Mouse (Mus musculus) intestine, postnatal 0 days (tissue): ENCODE data around the gene Zhx3. TPM values are rescaled to one million over a fixed set of nuclear protein-coding genes. Genes with fewer than 3 reads are reported as not detected.

ENCODE experiments used
- ATAC-seq: fragments of 200-750 bp; cut with Nextera tagmentation; 2 replicates; pipeline ENCODE4 v1.8.0; 2017; ENCODE audit warnings: mild to moderate bottlenecking, moderate TSS enrichment, moderate library complexity
- H3K27ac ChIP-seq: fragments of 300-500 bp; sonication (generic); 2 replicates; pipeline ENCODE4 v1.5.1; 2014; ENCODE audit warnings: mild to moderate bottlenecking, low read depth, low read length, moderate library complexity
- H3K27me3 ChIP-seq: fragments of 300-500 bp; sonication (generic); replicated peaks from 2 replicates; pipeline ENCODE4 v1.6.1; 2014; ENCODE audit warnings: low read length, mixed read lengths; ENCODE audit not compliant: control insufficient read depth, insufficient read depth
- H3K36me3 ChIP-seq: fragments of 300-500 bp; sonication (generic); 2 replicates; pipeline ENCODE4 v1.6.1; 2014; ENCODE audit warnings: mild to moderate bottlenecking, moderate library complexity; ENCODE audit not compliant: control insufficient read depth, insufficient read depth
- H3K4me1 ChIP-seq: fragments of 300-500 bp; sonication (generic); replicated peaks from 2 replicates; pipeline ENCODE4 v1.6.1; 2014; ENCODE audit warnings: antibody characterized with exemption, low read length, mixed read lengths; ENCODE audit not compliant: control insufficient read depth, insufficient read depth
- H3K4me2 ChIP-seq: fragments of 300-500 bp; sonication (generic); replicated peaks from 2 replicates; pipeline ENCODE4 v1.6.1; 2014; ENCODE audit warnings: low read depth, mild to moderate bottlenecking, moderate library complexity
- H3K4me3 ChIP-seq: fragments of 300-500 bp; sonication (generic); 2 replicates; pipeline ENCODE4 v1.5.1; 2014; ENCODE audit warnings: low read depth, low read length
- H3K9ac ChIP-seq: fragments of 300-500 bp; sonication (generic); 2 replicates; pipeline ENCODE4 v1.6.1; 2014; ENCODE audit warnings: mild to moderate bottlenecking, low read depth, low read length
- H3K9me3 ChIP-seq: fragments of 300-500 bp; sonication (generic); 2 replicates; pipeline ENCODE4 v1.6.1; 2016; ENCODE audit warnings: mixed run types; ENCODE audit not compliant: control insufficient read depth
- CTCF ChIP-seq: sonication (generic); IDR thresholded peaks from 2 replicates; pipeline ENCODE4 v1.5.1; 2016; ENCODE audit warnings: low read depth, mild to moderate bottlenecking, control low read depth, antibody characterized with exemption, moderate library complexity
- WGBS: fragments of 180-500 bp; shearing (Covaris S2); extraction: QIAGEN DNeasy Blood & Tissue Kit; methylation state at CpG from one replicate; pipeline ENCODE4 v1.1.7; 2014; 5-methylcytosine and 5-hydroxymethylcytosine counted together
- polyA plus RNA-seq: library from polyadenylated mRNA; unstranded; fragments of >200 nt; fragmentation: Nextera tagmentation; extraction: Ambion mirVana; gene quantifications from 2 replicates; pipeline ENCODE4 v1.2.1, GENCODE M21; 2015

The Zhx3 gene
- polyA plus RNA-seq, 1 experiment from 2014 or later, result 3.5 TPM

- no peaks in the 10 kb centered on the region for H3K4me1 ChIP-seq
- TF ChIP-seq CTCF, result no peak
- no peak for ATAC-seq
- no peak overlapping the region for H3K9ac ChIP-seq
- no peaks in the 10 kb centered on the region for H3K27me3 ChIP-seq
- H3K27ac ChIP-seq, result no peak overlapping the region
- H3K9me3 ChIP-seq, result no peaks in the 10 kb centered on the region
- no peak overlapping the region for H3K4me2 ChIP-seq
- no peak overlapping the region for H3K4me3 ChIP-seq
- peaks cover 51% of the 10 kb centered on the region for H3K36me3 ChIP-seq
Observed at GRCm38 (mm10) chr2:160702824-160703223, 170.0 kb downstream of the Zhx3 start.

GRCm38 (mm10) chr2:160701603-160702002, 171.2 kb downstream of the Zhx3 start:
- Histone ChIP-seq H3K4me1 (no peaks in the 10 kb centered on the region), H3K27ac (no peak overlapping the region), H3K9me3 (no peaks in the 10 kb centered on the region), H3K9ac (no peak overlapping the region), H3K27me3 (no peaks in the 10 kb centered on the region), H3K4me2 (no peak overlapping the region), H3K4me3 (no peak overlapping the region), H3K36me3 (peaks cover 41% of the 10 kb centered on the region)
- no peak for TF ChIP-seq CTCF
- 89% methylated on average over 3 of the region's 3 CpGs for WGBS
- ATAC-seq, result no peak

GRCm38 (mm10) chr2:160700271-160700670, 172.5 kb downstream of the Zhx3 start:
- no peak for TF ChIP-seq CTCF
- H3K4me1 ChIP-seq, result no peaks in the 10 kb centered on the region
- H3K27ac ChIP-seq, result peak overlapping the region; percentile 11; the same call in 1 of the 2 replicates
- H3K27me3 ChIP-seq, result no peaks in the 10 kb centered on the region
- H3K4me2 ChIP-seq, result no peak overlapping the region; the same call in 1 of the 2 replicates
- 38% methylated on average over 5 of the region's 5 CpGs for WGBS
- H3K36me3 ChIP-seq, result peaks cover 28% of the 10 kb centered on the region
- H3K4me3 ChIP-seq, result no peak overlapping the region
- ATAC-seq, result peak; percentile 84
- H3K9me3 ChIP-seq, result no peaks in the 10 kb centered on the region
- no peak overlapping the region for H3K9ac ChIP-seq

Other genes with a start within 250 kb of the Zhx3 start
- 32.7 and 39.2 TPM in 2 replicates for gene Top1, start 227.1 kb downstream of the Zhx3 start, polyA plus RNA-seq
- 10.9 and 13.3 TPM in 2 replicates for gene Plcg1, start 141.7 kb downstream of the Zhx3 start, polyA plus RNA-seq
- 16.5 and 19.4 TPM in 2 replicates for gene Lpin3, start 7.7 kb upstream of the Zhx3 start, polyA plus RNA-seq
- gene Emilin3, start 39.3 kb upstream of the Zhx3 start, polyA plus RNA-seq, result 7.6 and 8.6 TPM in 2 replicates
- gene Chd6, start 236.1 kb upstream of the Zhx3 start, polyA plus RNA-seq, result 8.7 and 10.1 TPM in 2 replicates